Mouse (Mus musculus) G1E (cell line): ENCODE data around the gene Csf1.

Experiments used
- CTCF ChIP-seq: IDR thresholded peaks from 2 replicates; pipeline ENCODE4 v1.5.1; 2012; ENCODE audit warnings: low read depth, low read length, inconsistent platforms, mixed read lengths
- GATA1 ChIP-seq: IDR thresholded peaks from 2 replicates; pipeline ENCODE4 v1.6.1; 2012; ENCODE audit warnings: borderline replicate concordance, low read length, inconsistent platforms, mixed read lengths
- GATA2 ChIP-seq: IDR thresholded peaks from 2 replicates; pipeline ENCODE4 v1.6.1; 2012; ENCODE audit warnings: low read depth, low read length, inconsistent platforms, borderline replicate concordance
- POLR2AphosphoS5 ChIP-seq: IDR thresholded peaks from 2 replicates; pipeline ENCODE4 v1.6.1; 2012; ENCODE audit warnings: low read depth, low read length, inconsistent platforms; ENCODE audit not compliant: insufficient replicate concordance
- TAL1 ChIP-seq: conservative IDR thresholded peaks from 2 replicates; pipeline ENCODE4 v1.6.1; 2012; ENCODE audit warnings: low read depth, low read length, inconsistent platforms, mixed read lengths

DNA sequence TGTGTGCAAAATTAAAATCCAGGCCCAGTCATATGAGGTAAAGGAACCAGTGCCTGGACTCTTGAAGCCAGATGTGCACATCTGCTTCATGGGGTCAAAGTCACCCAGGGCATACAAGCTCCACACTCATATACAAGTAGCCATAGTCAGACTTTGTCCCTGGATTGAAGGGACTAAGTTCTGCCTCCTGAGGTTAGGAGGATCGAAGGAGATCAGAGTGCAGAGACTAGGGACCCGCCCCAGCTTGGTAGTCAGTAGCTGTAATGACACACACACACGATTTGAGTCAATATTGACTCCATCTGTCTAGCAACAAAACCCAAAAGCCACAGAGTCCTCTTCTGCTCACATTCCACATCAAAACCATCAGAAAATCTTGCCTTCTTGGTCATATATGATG is 30.0 kb upstream of the Csf1 start:
- TF ChIP-seq CTCF (no peak), POLR2AphosphoS5 (no peak), TAL1 (no peak), GATA1 (no peak), GATA2 (no peak)
